Mouse (Mus musculus): Measurements from ENCODE around the gene Ddx19a.
"Not testable (repeated sequence)": the region's sequence is repeated elsewhere in the genome, so short reads cannot be mapped to it uniquely, and the experiment has no call there.

The Ddx19a gene

DNA sequence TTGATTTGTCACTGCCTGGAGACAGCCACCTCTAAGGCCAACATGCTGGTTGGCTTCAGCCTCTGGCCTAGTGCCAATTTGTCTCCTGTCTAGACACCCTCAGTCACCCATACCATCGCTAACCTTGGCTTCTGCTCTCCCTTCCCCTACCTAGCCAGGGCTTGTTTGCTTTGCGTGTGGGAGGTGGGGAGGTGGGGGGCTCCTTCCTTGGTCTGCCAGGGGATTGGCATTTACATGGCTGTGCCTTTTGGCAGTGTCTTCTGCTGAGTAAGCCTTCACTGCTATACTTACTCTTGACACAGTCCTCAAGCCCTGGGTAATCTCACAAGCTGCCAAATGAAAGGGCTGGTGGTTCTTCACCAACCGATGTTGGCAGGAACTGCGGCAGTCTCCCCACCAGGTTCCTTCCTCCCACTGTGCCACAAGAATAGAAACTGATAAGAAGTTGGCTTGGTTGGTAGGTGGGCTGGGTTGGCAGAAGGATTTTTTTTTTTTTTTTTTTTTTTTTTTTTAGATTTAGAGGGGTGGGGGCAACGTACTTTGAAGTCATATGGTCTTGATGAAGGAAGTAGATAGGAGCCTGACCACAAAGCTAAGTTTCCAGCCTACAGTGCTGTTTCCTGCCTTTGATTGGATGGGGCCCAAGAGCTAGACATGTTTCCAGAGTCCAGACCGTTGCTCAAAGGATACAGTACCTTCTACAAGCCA, 58.6 kb downstream of the Ddx19a start:
- no peak for DNase-seq (ENCODE audit: extremely low spot score, low read depth, low spot score)

GRCm38 (mm10) chr8:110936217-110936616, 61.4 kb downstream of the Ddx19a start:
- DNase-seq (ENCODE audit: extremely low spot score, low read depth, low spot score): no peak

DNA sequence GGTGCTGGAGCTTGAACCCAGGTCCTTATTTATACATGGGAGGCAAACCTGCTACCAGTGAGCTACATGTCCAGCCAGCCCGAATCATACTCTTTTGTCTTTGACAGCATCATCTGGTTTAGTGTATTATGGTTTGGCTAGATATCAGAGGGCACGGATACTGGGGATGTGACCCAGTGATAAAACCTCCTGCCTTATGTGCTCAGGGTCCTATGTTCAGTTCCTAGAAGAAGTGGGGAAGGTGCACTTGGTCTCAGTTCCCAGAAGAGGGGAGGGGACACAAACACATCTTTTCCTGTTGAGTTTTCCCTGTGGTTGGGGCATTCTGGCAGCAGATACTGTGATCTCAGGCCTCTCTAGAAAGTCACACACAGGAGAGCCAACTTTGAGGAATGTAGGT, 64.3 kb downstream of the Ddx19a start:
- DNase-seq (ENCODE audit: extremely low spot score, low read depth, low spot score): no peak

DNA sequence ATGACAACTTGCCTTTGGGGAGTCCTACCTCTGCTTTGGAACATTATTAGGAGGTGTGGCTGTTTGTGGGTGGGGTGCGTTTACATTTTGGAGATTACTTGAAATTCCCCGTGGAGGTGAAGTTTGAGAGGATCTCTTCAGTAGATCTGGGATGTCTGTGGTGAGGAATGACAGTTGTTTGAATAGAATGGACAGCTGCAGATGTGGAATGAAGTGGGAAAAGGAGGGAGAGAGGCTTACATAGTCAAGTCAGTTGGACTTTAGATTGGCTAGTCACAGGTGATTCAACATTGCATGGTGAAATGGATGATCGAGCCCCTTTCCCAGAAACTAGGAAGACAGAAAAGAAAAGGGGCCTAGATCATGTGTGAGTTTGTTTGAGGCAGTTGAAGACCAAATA, 65.2 kb downstream of the Ddx19a start:
- no peak for DNase-seq (ENCODE audit: extremely low spot score, low read depth, low spot score)

DNA sequence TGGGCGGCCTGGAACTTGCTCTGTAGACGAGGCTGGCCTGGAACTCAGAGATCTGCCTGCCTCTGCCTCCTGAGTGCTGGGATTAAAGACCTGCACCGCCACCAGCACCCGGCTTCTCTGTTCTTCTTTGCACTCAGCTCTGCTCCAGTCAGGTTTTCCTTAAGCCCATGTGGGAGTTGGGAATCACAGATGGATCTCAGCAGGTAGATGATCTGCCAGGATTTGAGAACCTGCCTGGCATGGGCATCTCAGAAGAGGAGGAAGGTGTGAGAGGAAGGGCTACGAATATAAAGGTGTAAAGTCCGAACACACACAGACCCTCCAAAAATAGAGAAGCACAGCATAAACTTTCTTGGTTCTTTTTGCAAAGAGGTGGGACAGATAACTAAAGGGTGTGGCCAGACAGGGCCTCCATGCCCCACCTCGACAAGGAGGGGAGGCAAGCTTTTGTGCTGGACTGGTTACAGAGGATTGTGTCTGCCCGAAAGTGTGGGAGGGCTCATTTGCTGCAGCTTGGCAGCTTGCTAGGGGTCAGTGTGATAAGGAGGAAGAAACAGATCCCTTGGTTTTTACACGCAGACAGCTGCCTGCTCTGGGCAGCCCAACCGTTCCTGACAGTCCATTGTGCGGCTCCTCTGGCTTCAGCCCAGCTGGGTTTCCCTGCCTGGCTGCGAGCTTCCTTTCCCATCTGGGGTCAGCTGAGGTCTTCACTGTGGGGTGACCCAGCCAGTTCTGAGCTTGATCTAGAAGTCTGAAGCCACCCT, 66.2 kb downstream of the Ddx19a start:
- DNase-seq (ENCODE audit: extremely low spot score, low read depth, low spot score): no peak

DNA sequence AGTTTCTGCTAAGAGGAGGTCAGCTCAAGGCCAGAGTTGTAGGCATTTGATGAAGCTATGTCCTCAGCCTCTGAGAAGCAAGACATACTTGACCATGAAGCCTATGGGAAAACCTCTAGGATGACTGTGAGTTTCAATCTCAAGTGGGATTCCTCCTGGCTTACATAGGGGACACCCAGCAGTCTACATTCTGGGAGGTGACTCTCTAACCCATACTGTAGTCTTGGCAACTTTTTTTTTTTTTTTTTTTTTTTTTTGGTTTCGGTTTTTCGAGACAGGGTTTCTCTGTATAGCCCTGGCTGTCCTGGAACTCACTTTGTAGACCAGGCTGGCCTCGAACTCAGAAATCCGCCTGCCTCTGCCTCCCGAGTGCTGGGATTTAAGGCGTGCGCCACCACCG, 67.9 kb downstream of the Ddx19a start:
- DNase-seq (ENCODE audit: extremely low spot score, low read depth, low spot score): not testable (repeated sequence)

DNA sequence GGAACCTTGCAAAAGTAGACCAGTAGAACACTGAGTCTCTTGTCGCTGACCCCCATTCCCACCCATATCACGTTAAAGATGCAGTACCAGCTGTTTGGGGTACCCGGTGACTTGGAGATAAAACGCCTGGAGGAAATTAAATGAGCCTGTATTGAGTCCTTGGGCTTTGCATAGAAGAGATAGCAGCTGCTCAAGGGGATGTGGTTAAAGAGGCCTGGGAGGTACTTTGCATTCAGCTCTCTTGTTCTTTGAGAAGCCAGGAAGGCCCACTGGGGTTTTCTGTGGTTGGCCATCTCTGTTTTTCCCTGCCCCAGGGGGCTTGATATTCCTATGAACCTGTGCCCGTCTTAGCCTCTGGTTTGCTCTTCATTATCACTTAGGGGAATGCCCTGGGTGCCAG, 68.5 kb downstream of the Ddx19a start:
- DNase-seq (ENCODE audit: extremely low spot score, low read depth, low spot score): no peak

DNA sequence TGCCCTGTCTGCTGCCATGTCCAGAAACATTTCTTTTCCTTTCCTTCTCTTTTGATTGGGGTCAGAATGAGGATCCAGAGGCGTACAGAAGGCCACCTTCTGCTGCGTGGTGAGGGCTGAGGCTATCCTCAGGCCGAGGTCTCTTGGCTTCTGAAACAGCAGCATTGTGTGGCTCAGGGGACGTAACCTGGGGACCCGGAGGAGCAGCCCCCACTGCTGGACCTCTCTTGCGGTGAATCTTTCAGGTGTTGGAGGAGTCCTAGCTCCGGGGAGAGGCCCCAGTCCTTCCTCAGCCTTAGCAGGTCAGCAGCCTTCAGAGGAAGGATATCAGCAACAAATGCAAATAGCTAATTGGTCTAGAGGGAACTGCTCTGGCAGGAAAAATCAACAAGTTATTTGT, 69.2 kb downstream of the Ddx19a start:
- DNase-seq (ENCODE audit: extremely low spot score, low read depth, low spot score): no peak

- no peak for DNase-seq (ENCODE audit: extremely low spot score, low read depth, low spot score)
These were observed 70.9 kb downstream of the Ddx19a start for GRCm38 (mm10) chr8:110926690-110927089.

GRCm38 (mm10) chr8:110925691-110926140, 71.9 kb downstream of the Ddx19a start:
- DNase-seq (ENCODE audit: extremely low spot score, low read depth, low spot score): no peak

Measured in hindlimb bud, embryonic 11.5 days (tissue).